Mouse (Mus musculus): ENCODE results near the gene Zfhx3. TPM values are rescaled to one million over a fixed set of nuclear protein-coding genes. Genes with fewer than 3 reads are reported as not detected.

The Zfhx3 gene
- polyA plus RNA-seq, 1 experiment from 2014 or later, result 15.7 TPM

DNA sequence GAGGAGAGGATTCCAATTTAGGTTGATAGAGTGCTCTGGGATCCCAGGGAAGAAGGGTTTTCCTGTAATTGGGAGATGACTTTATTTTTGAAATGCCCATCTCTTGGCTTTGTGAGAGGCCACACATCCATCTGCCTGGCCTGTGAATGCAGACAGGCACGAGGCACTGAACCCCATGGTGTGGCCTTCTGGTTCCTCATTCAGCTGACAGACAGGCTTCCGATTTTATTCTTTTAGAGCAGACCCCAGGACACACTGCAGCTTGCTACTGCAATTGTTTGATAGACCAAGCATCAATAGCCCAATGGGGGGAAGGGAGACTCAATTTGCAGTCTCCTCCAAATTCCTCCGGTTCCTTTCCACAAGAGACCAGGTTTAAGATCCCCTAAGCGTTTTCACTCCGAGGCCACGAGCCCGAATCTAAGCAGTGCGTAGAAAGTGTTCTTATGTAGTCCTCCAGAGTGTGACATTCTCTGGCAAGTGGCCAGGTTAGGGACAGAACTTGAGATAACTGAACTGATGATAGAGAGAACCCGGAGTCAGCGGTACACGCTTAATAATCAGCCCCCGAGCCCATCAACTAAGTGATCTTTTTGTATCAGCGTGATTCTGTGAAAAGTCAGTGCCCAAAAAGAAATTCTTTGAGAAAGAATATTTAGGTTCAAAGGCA, 275.9 kb downstream of the Zfhx3 start:
- Histone ChIP-seq H3K4me1 (replicated peaks; ENCODE audit: control insufficient read depth, insufficient read depth, low read length) (no peaks in the 10 kb centered on the region), H3K4me2 (ENCODE audit: low read length) (no peak overlapping the region), H3K9ac (ENCODE audit: low read length) (no peak overlapping the region), H3K9me3 (ENCODE audit: control insufficient read depth, low read length) (no peaks in the 10 kb centered on the region), H3K27me3 (replicated peaks; ENCODE audit: control insufficient read depth, insufficient read depth, low read length) (no peaks in the 10 kb centered on the region), H3K36me3 (ENCODE audit: control insufficient read depth, insufficient read depth, low read length) (no peaks in the 10 kb centered on the region), H3K4me3 (ENCODE audit: low read depth, low read length) (no peak overlapping the region), H3K27ac (ENCODE audit: low read depth) (no peak overlapping the region)
- WGBS, result 82% methylated on average over 13 of the region's 13 CpGs
- ATAC-seq (replicated peaks; ENCODE audit: low FRiP score, low TSS enrichment, low read depth) (no peak), DNase-seq (ENCODE audit: low spot score) (no peak)

- Histone ChIP-seq H3K36me3 (ENCODE audit: control insufficient read depth, insufficient read depth, low read length) (no peaks in the 10 kb centered on the region), H3K4me2 (ENCODE audit: low read length) (no peak overlapping the region), H3K9ac (ENCODE audit: low read length) (no peak overlapping the region), H3K27ac (ENCODE audit: low read depth) (no peak overlapping the region), H3K4me3 (ENCODE audit: low read depth, low read length) (no peak overlapping the region), H3K4me1 (replicated peaks; ENCODE audit: control insufficient read depth, insufficient read depth, low read length) (no peaks in the 10 kb centered on the region), H3K27me3 (replicated peaks; ENCODE audit: control insufficient read depth, insufficient read depth, low read length) (no peaks in the 10 kb centered on the region), H3K9me3 (ENCODE audit: control insufficient read depth, low read length) (no peaks in the 10 kb centered on the region)
- no peak for ATAC-seq (replicated peaks; ENCODE audit: low FRiP score, low TSS enrichment, low read depth)
- 61% methylated on average over 3 of the region's 3 CpGs for WGBS
- no peak for DNase-seq (ENCODE audit: low spot score)
These were observed 278.1 kb downstream of the Zfhx3 start for GRCm38 (mm10) chr8:108220511-108220910.

DNA sequence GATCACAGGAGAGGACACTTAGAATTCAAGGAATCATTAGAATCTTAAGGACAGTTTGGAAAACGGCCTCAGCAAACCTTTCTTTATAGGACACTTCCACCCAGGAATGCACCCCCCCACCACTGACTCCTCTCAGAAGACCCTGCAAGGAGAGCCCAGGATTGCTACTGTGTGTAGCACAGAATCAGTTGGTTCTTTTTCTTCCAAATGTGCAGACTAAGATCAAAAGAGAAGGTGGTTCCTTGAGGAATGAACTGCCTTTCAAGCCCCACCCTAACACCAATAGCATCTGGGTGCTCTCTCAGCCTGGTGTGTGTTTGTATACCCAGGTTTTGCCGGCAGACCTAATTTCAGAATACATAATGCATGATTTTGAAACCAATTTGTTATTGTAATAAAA, 279.6 kb downstream of the Zfhx3 start:
- H3K27me3 ChIP-seq (replicated peaks; ENCODE audit: control insufficient read depth, insufficient read depth, low read length), result no peaks in the 10 kb centered on the region
- no peaks in the 10 kb centered on the region for H3K4me1 ChIP-seq (replicated peaks; ENCODE audit: control insufficient read depth, insufficient read depth, low read length)
- no peaks in the 10 kb centered on the region for H3K9me3 ChIP-seq (ENCODE audit: control insufficient read depth, low read length)
- H3K4me3 ChIP-seq (ENCODE audit: low read depth, low read length), result no peak overlapping the region
- H3K36me3 ChIP-seq (ENCODE audit: control insufficient read depth, insufficient read depth, low read length), result no peaks in the 10 kb centered on the region
- 66% methylated on average over 2 of the region's 2 CpGs for WGBS
- no peak for DNase-seq (ENCODE audit: low spot score)
- ATAC-seq (replicated peaks; ENCODE audit: low FRiP score, low TSS enrichment, low read depth), result no peak
- no peak overlapping the region for H3K4me2 ChIP-seq (ENCODE audit: low read length)
- H3K9ac ChIP-seq (ENCODE audit: low read length), result no peak overlapping the region
- no peak overlapping the region for H3K27ac ChIP-seq (ENCODE audit: low read depth)

DNA sequence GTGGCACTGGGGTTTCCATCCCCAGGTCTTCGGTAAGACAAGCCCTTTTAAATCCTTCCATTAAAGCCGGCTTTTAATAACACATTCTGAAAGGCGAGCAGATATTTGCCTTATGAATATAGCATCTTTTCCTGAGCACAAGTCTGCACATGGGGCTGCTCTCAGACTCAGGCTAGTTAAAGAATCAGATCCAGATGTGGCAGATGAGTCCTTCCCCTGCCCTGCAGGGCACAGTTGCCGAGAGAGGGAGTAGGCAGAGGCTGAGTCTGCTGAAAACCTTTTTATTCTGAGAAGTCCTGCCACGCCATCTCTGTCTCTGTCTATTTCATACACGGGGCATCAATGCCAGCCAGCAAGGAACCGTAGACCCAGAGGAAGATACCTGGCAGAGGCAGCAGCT, 289.9 kb downstream of the Zfhx3 start:
- Histone ChIP-seq H3K9ac (ENCODE audit: low read length) (no peak overlapping the region), H3K9me3 (ENCODE audit: control insufficient read depth, low read length) (no peaks in the 10 kb centered on the region), H3K4me3 (ENCODE audit: low read depth, low read length) (no peak overlapping the region), H3K36me3 (ENCODE audit: control insufficient read depth, insufficient read depth, low read length) (no peaks in the 10 kb centered on the region), H3K4me2 (ENCODE audit: low read length) (no peak overlapping the region), H3K4me1 (replicated peaks; ENCODE audit: control insufficient read depth, insufficient read depth, low read length) (no peaks in the 10 kb centered on the region), H3K27me3 (replicated peaks; ENCODE audit: control insufficient read depth, insufficient read depth, low read length) (0 out of 2 replicates have a peak, but pooled peaks cover 3% of the 10 kb centered on the region), H3K27ac (ENCODE audit: low read depth) (no peak overlapping the region)
- WGBS, result 83% methylated on average over 7 of the region's 7 CpGs
- ATAC-seq (replicated peaks; ENCODE audit: low FRiP score, low TSS enrichment, low read depth), result no peak
- DNase-seq (ENCODE audit: low spot score), result no peak

DNA sequence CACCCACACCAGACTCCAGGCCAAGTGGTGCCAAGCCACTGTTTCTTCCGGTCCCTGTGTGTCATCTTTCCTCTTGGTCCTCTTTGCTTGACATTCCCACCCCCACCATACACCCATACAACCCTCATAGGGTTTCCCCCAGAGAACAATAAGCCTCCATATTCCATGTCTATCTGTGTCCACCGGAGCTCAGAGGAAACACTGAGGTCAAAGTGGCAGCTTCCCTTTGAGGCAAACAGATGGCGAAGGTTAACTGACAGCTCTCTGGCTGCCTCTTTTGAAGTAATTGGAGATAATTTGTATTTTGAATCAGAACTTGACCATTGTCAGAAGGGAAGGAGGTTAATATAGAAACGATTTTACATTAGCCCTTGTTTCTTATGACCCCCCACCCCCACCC, 292.0 kb downstream of the Zfhx3 start:
- Histone ChIP-seq H3K4me1 (replicated peaks; ENCODE audit: control insufficient read depth, insufficient read depth, low read length) (no peaks in the 10 kb centered on the region), H3K4me3 (ENCODE audit: low read depth, low read length) (no peak overlapping the region), H3K9me3 (ENCODE audit: control insufficient read depth, low read length) (no peaks in the 10 kb centered on the region), H3K4me2 (ENCODE audit: low read length) (no peak overlapping the region), H3K27ac (ENCODE audit: low read depth) (no peak overlapping the region), H3K9ac (ENCODE audit: low read length) (no peak overlapping the region), H3K27me3 (replicated peaks; ENCODE audit: control insufficient read depth, insufficient read depth, low read length) (0 out of 2 replicates have a peak, but pooled peaks cover 3% of the 10 kb centered on the region), H3K36me3 (ENCODE audit: control insufficient read depth, insufficient read depth, low read length) (no peaks in the 10 kb centered on the region)
- ATAC-seq (replicated peaks; ENCODE audit: low FRiP score, low TSS enrichment, low read depth) (no peak), DNase-seq (ENCODE audit: low spot score) (no peak)
- WGBS, result 65% methylated on average over 4 of the region's 4 CpGs

DNA sequence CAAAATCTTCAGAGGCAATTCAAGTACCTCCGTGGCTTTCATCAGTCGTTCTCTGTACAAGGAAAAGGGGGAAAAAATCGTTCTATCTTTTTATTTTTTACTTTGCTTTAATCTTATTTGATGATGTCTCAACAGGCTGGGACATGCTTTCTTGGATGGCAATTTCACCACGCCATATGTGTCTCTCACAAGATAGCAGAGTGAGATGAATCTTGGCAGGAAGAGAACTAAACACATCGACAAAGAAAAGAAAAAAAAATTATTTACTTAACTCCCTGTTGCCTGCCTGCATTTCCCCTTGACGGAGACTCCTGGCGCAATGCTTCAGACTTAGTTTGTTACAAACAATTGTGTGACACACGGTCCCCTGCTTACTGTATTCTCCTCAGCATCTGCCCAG, 294.3 kb downstream of the Zfhx3 start:
- H3K9me3 ChIP-seq (ENCODE audit: control insufficient read depth, low read length), result no peaks in the 10 kb centered on the region
- H3K36me3 ChIP-seq (ENCODE audit: control insufficient read depth, insufficient read depth, low read length), result no peaks in the 10 kb centered on the region
- H3K27ac ChIP-seq (ENCODE audit: low read depth), result no peak overlapping the region
- no peak for DNase-seq (ENCODE audit: low spot score)
- no peak overlapping the region for H3K4me3 ChIP-seq (ENCODE audit: low read depth, low read length)
- ATAC-seq (replicated peaks; ENCODE audit: low FRiP score, low TSS enrichment, low read depth), result no peak
- 51% methylated on average over 8 of the region's 8 CpGs for WGBS
- 0 out of 2 replicates have a peak, but pooled peaks cover 3% of the 10 kb centered on the region for H3K27me3 ChIP-seq (replicated peaks; ENCODE audit: control insufficient read depth, insufficient read depth, low read length)
- H3K4me1 ChIP-seq (replicated peaks; ENCODE audit: control insufficient read depth, insufficient read depth, low read length), result peaks cover 7% of the 10 kb centered on the region; the same call in 1 of the 2 replicates
- H3K9ac ChIP-seq (ENCODE audit: low read length), result no peak overlapping the region
- no peak overlapping the region for H3K4me2 ChIP-seq (ENCODE audit: low read length)

DNA sequence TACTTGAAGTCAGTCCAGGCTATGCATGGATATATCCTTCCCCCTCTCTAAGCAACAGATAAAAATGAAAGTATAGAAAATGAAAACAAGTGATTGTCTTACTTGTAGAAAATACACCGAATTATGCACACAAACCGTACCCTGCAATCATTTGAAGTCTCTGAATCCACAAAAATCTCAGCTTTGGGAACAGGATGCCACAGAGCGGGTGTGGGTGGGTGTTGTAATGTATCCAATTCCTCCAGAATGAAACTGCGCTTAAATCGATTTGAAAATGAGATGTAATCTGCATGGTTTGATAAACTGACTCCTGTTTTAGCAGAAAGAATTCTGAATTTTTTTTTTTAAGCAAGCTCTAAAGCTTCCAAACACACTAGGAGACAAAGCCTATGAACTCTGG, 297.1 kb downstream of the Zfhx3 start:
- H3K27ac ChIP-seq (ENCODE audit: low read depth), result no peak overlapping the region

GRCm38 (mm10) chr8:108241041-108241690, 298.7 kb downstream of the Zfhx3 start:
- Histone ChIP-seq H3K4me3 (ENCODE audit: low read depth, low read length) (0 out of 2 replicates have a peak overlapping the region, but pooled peaks have one; percentile 10), H3K27me3 (replicated peaks; ENCODE audit: control insufficient read depth, insufficient read depth, low read length) (0 out of 2 replicates have a peak, but pooled peaks cover 3% of the 10 kb centered on the region), H3K9me3 (ENCODE audit: control insufficient read depth, low read length) (no peaks in the 10 kb centered on the region), H3K36me3 (ENCODE audit: control insufficient read depth, insufficient read depth, low read length) (no peaks in the 10 kb centered on the region), H3K9ac (ENCODE audit: low read length) (0 out of 2 replicates have a peak overlapping the region, but pooled peaks have one; percentile 29), H3K4me1 (replicated peaks; ENCODE audit: control insufficient read depth, insufficient read depth, low read length) (peaks cover 16% of the 10 kb centered on the region), H3K4me2 (ENCODE audit: low read length) (peak overlapping the region; percentile 52), H3K27ac (ENCODE audit: low read depth) (no peak overlapping the region)
- 19% methylated on average over 19 of the region's 19 CpGs for WGBS
- ATAC-seq (replicated peaks; ENCODE audit: low FRiP score, low TSS enrichment, low read depth), result no peak
- DNase-seq (ENCODE audit: low spot score), result peak; percentile 59

More for the DNA sequence above, 297.1 kb downstream of the Zfhx3 start:
- Histone ChIP-seq H3K4me1 (replicated peaks; ENCODE audit: control insufficient read depth, insufficient read depth, low read length) (peaks cover 7% of the 10 kb centered on the region; the same call in 1 of the 2 replicates), H3K36me3 (ENCODE audit: control insufficient read depth, insufficient read depth, low read length) (no peaks in the 10 kb centered on the region), H3K4me3 (ENCODE audit: low read depth, low read length) (no peak overlapping the region), H3K27me3 (replicated peaks; ENCODE audit: control insufficient read depth, insufficient read depth, low read length) (0 out of 2 replicates have a peak, but pooled peaks cover 3% of the 10 kb centered on the region), H3K9ac (ENCODE audit: low read length) (no peak overlapping the region), H3K4me2 (ENCODE audit: low read length) (no peak overlapping the region), H3K9me3 (ENCODE audit: control insufficient read depth, low read length) (no peaks in the 10 kb centered on the region)
- 84% methylated on average over 5 of the region's 5 CpGs for WGBS
- ATAC-seq (replicated peaks; ENCODE audit: low FRiP score, low TSS enrichment, low read depth) (no peak), DNase-seq (ENCODE audit: low spot score) (no peak)
